Comparison of ENCODE assay signal across 22 mouse cellular contexts in the genomic region with DNA sequence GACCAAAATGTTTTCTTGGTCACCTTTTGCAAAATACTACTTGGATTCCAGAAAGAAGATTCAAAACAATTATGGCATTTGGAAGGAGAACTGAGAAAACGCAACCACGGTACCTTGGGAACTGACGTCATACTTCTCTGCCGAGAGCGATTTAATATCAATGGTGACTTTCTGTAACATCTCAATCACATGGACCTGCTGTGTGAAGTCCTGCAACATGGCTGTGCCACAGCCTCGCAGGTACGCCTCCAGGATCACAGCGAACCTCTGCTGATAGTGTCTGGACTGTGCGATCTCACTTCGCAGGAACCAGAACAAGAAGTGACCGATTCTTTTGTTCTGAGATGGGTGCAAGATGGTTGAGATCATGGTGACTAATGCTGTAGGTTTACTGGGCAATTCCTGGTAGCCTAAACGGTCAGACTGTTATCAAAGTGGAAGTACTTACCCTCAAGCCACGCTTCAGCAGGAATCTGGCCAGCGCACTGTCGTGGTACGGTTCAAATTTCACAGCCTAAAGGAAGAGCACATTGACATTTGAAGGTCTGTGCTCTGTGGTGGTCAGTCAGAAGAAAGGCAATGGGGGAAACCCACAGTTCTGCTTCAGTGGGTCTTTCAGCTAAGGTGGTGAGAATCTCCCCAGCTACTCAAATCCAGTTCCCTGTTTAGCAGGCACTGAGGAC. TPM values are rescaled to one million over a fixed set of nuclear protein-coding genes. Genes with fewer than 3 reads are reported as not detected.
DNase-seq lines count a peak whose midpoint lies in the region; ATAC-seq and TF ChIP-seq lines count a peak whose summit lies in the region.
"Had no signal": no experiment of that assay in that cellular context is flagged by ENCODE, and none has a peak within 500 bp of the region (broad histone marks: within the 10 kb centered on the region; RNA-seq: fewer than 3 reads in every experiment).

No protein-coding gene starts in this region.

- no peak overlapping the region for H3K4me3 ChIP-seq in kidney, embryonic 16.5 days (ENCODE audit: low read length)
- H3K4me3 ChIP-seq in spleen, adult 2 months (ENCODE audit: extremely low read depth, insufficient read depth, insufficient read length) = no peak overlapping the region
- H3K4me3 ChIP-seq: embryonic facial prominence, embryonic 10.5 days; forebrain, embryonic 10.5 days; gastrocnemius, adult 2 months; heart, embryonic 13.5 days; hindbrain, embryonic 15.5 days had no signal

- no peak for DNase-seq in kidney, postnatal 25 days
- no peak for DNase-seq in spleen, adult 2 months (ENCODE audit: low read depth in 1 of 2, low spot score in 2 of 2)
- no peak for DNase-seq in spleen, postnatal 36 days (ENCODE audit: low spot score in 2 of 2)
- no peak for DNase-seq in layer of hippocampus, adult 8-10 months (ENCODE audit: low spot score in 2 of 2)
- DNase-seq: adrenal gland, adult 8-10 months; adrenal gland, postnatal 36 days; cerebellum, adult 18-20 months; cerebellum, adult 9-11 months; cerebellum, postnatal 36 days; gastrocnemius, adult 2 months; gastrocnemius, postnatal 25 days; heart, adult 11 months; heart, postnatal 36 days had no signal

- TF ChIP-seq CTCF in spleen, adult 2 months (IDR thresholded peaks at IDR 0.05; ENCODE audit: extremely low read depth, insufficient read depth, insufficient read length, insufficient replicate concordance) = no peak

- no peak overlapping the region for H3K9ac ChIP-seq in kidney, embryonic 16.5 days (replicated peaks; ENCODE audit: low read length)
- H3K9ac ChIP-seq: heart, embryonic 13.5 days; hindbrain, embryonic 15.5 days had no signal

- no peaks in the 10 kb centered on the region for H3K27me3 ChIP-seq in kidney, embryonic 16.5 days (ENCODE audit: insufficient read depth, low read length)
- H3K27me3 ChIP-seq in spleen, adult 2 months (ENCODE audit: control insufficient read depth, insufficient read depth, low read length) = no peaks in the 10 kb centered on the region
- H3K27me3 ChIP-seq: heart, embryonic 13.5 days; hindbrain, embryonic 15.5 days had no signal

- no peaks in the 10 kb centered on the region for H3K36me3 ChIP-seq in kidney, embryonic 16.5 days (ENCODE audit: insufficient read depth, low read length)
- H3K36me3 ChIP-seq in spleen, adult 2 months (ENCODE audit: control insufficient read depth, insufficient read depth, low read length) = peaks cover 30% of the 10 kb centered on the region
- H3K36me3 ChIP-seq: embryonic facial prominence, embryonic 10.5 days; forebrain, embryonic 10.5 days; heart, embryonic 13.5 days; hindbrain, embryonic 15.5 days had no signal

- ATAC-seq in kidney, embryonic 16.5 days (ENCODE audit: low FRiP score, low TSS enrichment) = peak; percentile 79
- ATAC-seq in granulocyte monocyte progenitor cell, adult 5-6 weeks (replicated peaks; ENCODE audit: poor library complexity, severe bottlenecking) = peak; percentile 23
- no peak for ATAC-seq in inflammation-experienced regulatory T-cells, adult 6 months
- ATAC-seq: forebrain, embryonic 14.5 days had no signal

- H3K4me1 ChIP-seq in kidney, embryonic 16.5 days (ENCODE audit: insufficient read depth, low read length) = peaks cover 13% of the 10 kb centered on the region; the same call in 1 of the 2 replicates
- H3K4me1 ChIP-seq in spleen, adult 2 months (ENCODE audit: control insufficient read depth, insufficient read depth, insufficient read length) = peaks cover 20% of the 10 kb centered on the region
- H3K4me1 ChIP-seq: heart, embryonic 13.5 days had no signal

- no peaks in the 10 kb centered on the region for H3K9me3 ChIP-seq in kidney, embryonic 16.5 days (ENCODE audit: low read length)
- H3K9me3 ChIP-seq: embryonic facial prominence, embryonic 10.5 days; forebrain, embryonic 10.5 days; G1E; heart, embryonic 13.5 days; hindbrain, embryonic 15.5 days had no signal

- no peak for TF ChIP-seq POLR2A in spleen, adult 2 months (IDR thresholded peaks at IDR 0.05; ENCODE audit: low read depth, low read length)

- no peak overlapping the region for H3K27ac ChIP-seq in kidney, embryonic 16.5 days (ENCODE audit: low read length)
- 0 out of 2 replicates have a peak overlapping the region, but pooled peaks have one; percentile 17 for H3K27ac ChIP-seq in spleen, adult 2 months (ENCODE audit: insufficient read depth, low read length)
- H3K27ac ChIP-seq: embryonic facial prominence, embryonic 10.5 days; forebrain, embryonic 10.5 days; gastrocnemius, adult 2 months; heart, embryonic 13.5 days; hindbrain, embryonic 15.5 days had no signal

- H3K4me2 ChIP-seq in kidney, embryonic 16.5 days (replicated peaks; ENCODE audit: low read depth, low read length) = no peak overlapping the region
- H3K4me2 ChIP-seq: heart, embryonic 13.5 days; hindbrain, embryonic 15.5 days had no signal

- WGBS in kidney, embryonic 16.5 days = 77% methylated on average over 16 of the region's 16 CpGs
- WGBS in spleen, adult 2 months = 72% methylated on average over 16 of the region's 16 CpGs

RNA-seq across cellular contexts. Expression of a gene that starts 7.9 kb away (rescaled TPM):
- 2.7 and 2.9 TPM in 2 replicates for polyA plus RNA-seq in kidney, embryonic 16.5 days (2015; fragmentation: Nextera tagmentation; extraction: Ambion mirVana)
- polyA plus RNA-seq in spleen, adult 2 months (2012; rRNA removed) = 14.3 and 19.5 TPM in 2 replicates
- total RNA-seq in granulocyte monocyte progenitor cell, adult 5-6 weeks (2014; fragmentation: Nextera tagmentation) = 75.7 and 77.4 TPM in 2 replicates
- total RNA-seq in granulocyte monocyte progenitor cell, adult 5-6 weeks (2017) = 43.9 and 49.9 TPM in 2 replicates
- 10 to 100 TPM; 22.5 to 29.8 (median 27.2) TPM for polyA plus RNA-seq in inflammation-experienced regulatory T-cells, adult 6 months (2017; shearing (Covaris generic))
- 10 to 100 TPM in 2 of 4 experiments, 1 to 10 TPM in 2; 3.5 to 10.8 (median 6.9) TPM for total RNA-seq in layer of hippocampus, adult 8-10 months (2022)
